Mouse (Mus musculus) ovary, adult 10 weeks (tissue): ENCODE measurements around the gene 4933416C03Rik. TPM values are rescaled to one million over a fixed set of nuclear protein-coding genes. Genes with fewer than 3 reads are reported as not detected.

Experiments used
- polyA plus RNA-seq: library from polyadenylated mRNA; stranded (reverse); fragments of 350-450 nt; fragmentation: Illumina TruSeq; extraction: RNeasy Lipid Tissue Mini Kit (QIAGEN cat#74804); gene quantifications from one replicate; pipeline ENCODE4 v1.2.3, GENCODE M21; 2014

Gene 4933416C03Rik
- not detected for polyA plus RNA-seq

GRCm38 (mm10) chr10:116113867-116114474 lies at the start of gene 4933416C03Rik:
TSS of gene 4933416C03Rik (minus strand) at chr10:116113917.

Other genes with a start within 250 kb of the 4933416C03Rik start
- gene Ptprr, start 95.7 kb downstream of the 4933416C03Rik start, polyA plus RNA-seq: 3.9 TPM
- gene Ptprb, start 161.6 kb upstream of the 4933416C03Rik start, polyA plus RNA-seq: 18.2 TPM